Mouse (Mus musculus): ENCODE results near the gene Pcbd2. TPM values are rescaled to one million over a fixed set of nuclear protein-coding genes. Genes with fewer than 3 reads are reported as not detected.

The Pcbd2 gene
- polyA plus RNA-seq, 1 experiment from 2014 or later: 18.4 TPM

GRCm38 (mm10) chr13:55754380-55754779 is 27.2 kb downstream of the Pcbd2 start:
- Histone ChIP-seq H3K27ac (replicated peaks) (no peak overlapping the region), H3K36me3 (no peaks in the 10 kb centered on the region), H3K9ac (replicated peaks) (no peak overlapping the region), H3K9me3 (no peaks in the 10 kb centered on the region), H3K27me3 (no peaks in the 10 kb centered on the region), H3K4me3 (no peak overlapping the region), H3K4me1 (no peaks in the 10 kb centered on the region), H3K4me2 (replicated peaks) (no peak overlapping the region)
- ATAC-seq (replicated peaks): no peak
- WGBS: 80% methylated on average over 13 of the region's 13 CpGs

GRCm38 (mm10) chr13:55756789-55757188 is 29.6 kb downstream of the Pcbd2 start:
- Histone ChIP-seq H3K36me3 (no peaks in the 10 kb centered on the region), H3K4me3 (no peak overlapping the region), H3K27me3 (no peaks in the 10 kb centered on the region), H3K4me2 (replicated peaks) (no peak overlapping the region), H3K4me1 (no peaks in the 10 kb centered on the region), H3K9ac (replicated peaks) (no peak overlapping the region), H3K9me3 (no peaks in the 10 kb centered on the region), H3K27ac (replicated peaks) (no peak overlapping the region)
- ATAC-seq (replicated peaks): no peak
- 48% methylated on average over 8 of the region's 8 CpGs for WGBS

GRCm38 (mm10) chr13:55757645-55758044 is 30.5 kb downstream of the Pcbd2 start:
- ATAC-seq (replicated peaks): no peak
- H3K4me3 ChIP-seq: no peak overlapping the region
- no peak overlapping the region for H3K4me2 ChIP-seq (replicated peaks)
- no peaks in the 10 kb centered on the region for H3K4me1 ChIP-seq
- H3K9ac ChIP-seq (replicated peaks): no peak overlapping the region
- no peaks in the 10 kb centered on the region for H3K27me3 ChIP-seq
- H3K27ac ChIP-seq (replicated peaks): no peak overlapping the region
- H3K36me3 ChIP-seq: no peaks in the 10 kb centered on the region
- 81% methylated on average over 6 of the region's 6 CpGs for WGBS
- no peaks in the 10 kb centered on the region for H3K9me3 ChIP-seq

GRCm38 (mm10) chr13:55760576-55760975 is 33.4 kb downstream of the Pcbd2 start:
- Histone ChIP-seq H3K4me1 (no peaks in the 10 kb centered on the region), H3K27ac (replicated peaks) (no peak overlapping the region), H3K36me3 (no peaks in the 10 kb centered on the region), H3K4me3 (no peak overlapping the region), H3K27me3 (no peaks in the 10 kb centered on the region), H3K4me2 (replicated peaks) (no peak overlapping the region), H3K9ac (replicated peaks) (no peak overlapping the region), H3K9me3 (no peaks in the 10 kb centered on the region)
- ATAC-seq (replicated peaks): no peak
- 29% methylated on average over 10 of the region's 10 CpGs for WGBS

GRCm38 (mm10) chr13:55761486-55761885 is 34.3 kb downstream of the Pcbd2 start:
- no peak for ATAC-seq (replicated peaks)
- Histone ChIP-seq H3K4me3 (no peak overlapping the region), H3K27me3 (no peaks in the 10 kb centered on the region), H3K9ac (replicated peaks) (no peak overlapping the region), H3K9me3 (no peaks in the 10 kb centered on the region), H3K4me1 (no peaks in the 10 kb centered on the region), H3K4me2 (replicated peaks) (no peak overlapping the region), H3K27ac (replicated peaks) (no peak overlapping the region), H3K36me3 (no peaks in the 10 kb centered on the region)
- WGBS: 84% methylated on average over 10 of the region's 10 CpGs

- Histone ChIP-seq H3K4me2 (replicated peaks) (no peak overlapping the region), H3K27me3 (no peaks in the 10 kb centered on the region), H3K9me3 (no peaks in the 10 kb centered on the region), H3K27ac (replicated peaks) (no peak overlapping the region), H3K4me3 (no peak overlapping the region), H3K36me3 (no peaks in the 10 kb centered on the region), H3K4me1 (no peaks in the 10 kb centered on the region), H3K9ac (replicated peaks) (no peak overlapping the region)
- 80% methylated on average over 7 of the region's 7 CpGs for WGBS
- ATAC-seq (replicated peaks): no peak
Observed at GRCm38 (mm10) chr13:55774352-55774751, 47.2 kb downstream of the Pcbd2 start.

- WGBS: 71% methylated on average over 11 of the region's 11 CpGs
- Histone ChIP-seq H3K36me3 (no peaks in the 10 kb centered on the region), H3K4me2 (replicated peaks) (no peak overlapping the region), H3K9me3 (no peaks in the 10 kb centered on the region), H3K4me3 (no peak overlapping the region), H3K9ac (replicated peaks) (no peak overlapping the region), H3K27me3 (no peaks in the 10 kb centered on the region), H3K4me1 (no peaks in the 10 kb centered on the region), H3K27ac (replicated peaks) (no peak overlapping the region)
- ATAC-seq (replicated peaks): no peak
Observed at GRCm38 (mm10) chr13:55775056-55775455, 47.9 kb downstream of the Pcbd2 start.

GRCm38 (mm10) chr13:55784268-55784667 is 57.1 kb downstream of the Pcbd2 start, which contains the start of gene Catsper3:
Gene Catsper3 (plus strand): TSS chr13:55784568.
- 89% methylated on average over 3 of the region's 3 CpGs for WGBS
- Histone ChIP-seq H3K9ac (replicated peaks) (no peak within 1 kb of the TSS), H3K27me3 (no peaks in the 10 kb centered on the region), H3K4me1 (no peaks in the 10 kb centered on the region), H3K9me3 (no peaks in the 10 kb centered on the region), H3K4me2 (replicated peaks) (no peak within 1 kb of the TSS), H3K27ac (replicated peaks) (no peak within 1 kb of the TSS), H3K4me3 (no peak within 1 kb of the TSS), H3K36me3 (no peaks in the 10 kb centered on the region)
- no peak for ATAC-seq (replicated peaks)

- no peak overlapping the region for H3K9ac ChIP-seq (replicated peaks)
- H3K36me3 ChIP-seq: no peaks in the 10 kb centered on the region
- no peak overlapping the region for H3K4me3 ChIP-seq
- no peak overlapping the region for H3K27ac ChIP-seq (replicated peaks)
- no peaks in the 10 kb centered on the region for H3K27me3 ChIP-seq
- WGBS: 72% methylated on average over 11 of the region's 11 CpGs
- no peaks in the 10 kb centered on the region for H3K4me1 ChIP-seq
- H3K9me3 ChIP-seq: no peaks in the 10 kb centered on the region
- no peak for ATAC-seq (replicated peaks)
- H3K4me2 ChIP-seq (replicated peaks): no peak overlapping the region
Observed at GRCm38 (mm10) chr13:55786120-55786519, 59.0 kb downstream of the Pcbd2 start.

GRCm38 (mm10) chr13:55801246-55801645 is 74.1 kb downstream of the Pcbd2 start:
- no peaks in the 10 kb centered on the region for H3K36me3 ChIP-seq
- no peaks in the 10 kb centered on the region for H3K4me1 ChIP-seq
- no peaks in the 10 kb centered on the region for H3K9me3 ChIP-seq
- no peaks in the 10 kb centered on the region for H3K27me3 ChIP-seq
- no peak overlapping the region for H3K27ac ChIP-seq (replicated peaks)
- H3K9ac ChIP-seq (replicated peaks): no peak overlapping the region
- H3K4me2 ChIP-seq (replicated peaks): no peak overlapping the region
- ATAC-seq (replicated peaks): no peak
- WGBS: 61% methylated on average over 2 of the region's 2 CpGs
- H3K4me3 ChIP-seq: no peak overlapping the region

- no peak overlapping the region for H3K4me2 ChIP-seq (replicated peaks)
- 88% methylated on average over 1 of the region's 1 CpGs for WGBS
- no peaks in the 10 kb centered on the region for H3K27me3 ChIP-seq
- ATAC-seq (replicated peaks): no peak
- H3K27ac ChIP-seq (replicated peaks): no peak overlapping the region
- no peaks in the 10 kb centered on the region for H3K9me3 ChIP-seq
- no peak overlapping the region for H3K4me3 ChIP-seq
- no peaks in the 10 kb centered on the region for H3K36me3 ChIP-seq
- no peak overlapping the region for H3K9ac ChIP-seq (replicated peaks)
- H3K4me1 ChIP-seq: no peaks in the 10 kb centered on the region
Observed at GRCm38 (mm10) chr13:55803973-55804372, 76.8 kb downstream of the Pcbd2 start.

GRCm38 (mm10) chr13:55809041-55809623 is 82.0 kb downstream of the Pcbd2 start:
- ATAC-seq (replicated peaks): no peak
- Histone ChIP-seq H3K36me3 (no peaks in the 10 kb centered on the region), H3K27me3 (no peaks in the 10 kb centered on the region), H3K9me3 (no peaks in the 10 kb centered on the region), H3K4me1 (no peaks in the 10 kb centered on the region), H3K9ac (replicated peaks) (no peak overlapping the region), H3K4me3 (no peak overlapping the region), H3K27ac (replicated peaks) (no peak overlapping the region), H3K4me2 (replicated peaks) (no peak overlapping the region)
- 80% methylated on average over 7 of the region's 7 CpGs for WGBS

- Histone ChIP-seq H3K9ac (replicated peaks) (no peak overlapping the region), H3K27ac (replicated peaks) (no peak overlapping the region), H3K36me3 (no peaks in the 10 kb centered on the region), H3K4me2 (replicated peaks) (no peak overlapping the region), H3K4me3 (no peak overlapping the region), H3K9me3 (no peaks in the 10 kb centered on the region), H3K27me3 (no peaks in the 10 kb centered on the region), H3K4me1 (no peaks in the 10 kb centered on the region)
- 92% methylated on average over 10 of the region's 10 CpGs for WGBS
- ATAC-seq (replicated peaks): no peak
Observed at GRCm38 (mm10) chr13:55809707-55810106, 82.5 kb downstream of the Pcbd2 start.

Measured in forebrain, embryonic 15.5 days (tissue).